Mouse (Mus musculus): Measurements from ENCODE around the gene Ncor1. TPM values are rescaled to one million over a fixed set of nuclear protein-coding genes. Genes with fewer than 3 reads are reported as not detected.

The Ncor1 gene
- 40.2 and 42.0 TPM in 2 replicates for polyA plus RNA-seq (2015; fragmentation: Nextera tagmentation; extraction: Ambion mirVana)

GRCm38 (mm10) chr11:62458276-62458724 lies at the start of gene Ncor1, which contains the start of gene Pigl:
Gene Ncor1 (minus strand): TSS chr11:62458541.
Gene Pigl (plus strand): TSS chr11:62458460.
- ATAC-seq = peak; percentile 59

GRCm38 (mm10) chr11:62507683-62508082 lies 49.3 kb upstream of the Ncor1 start:
- H3K4me2 ChIP-seq (ENCODE audit: low read depth, low read length) = no peak overlapping the region
- no peak for ATAC-seq
- WGBS = 80% methylated on average over 4 of the region's 4 CpGs

More at GRCm38 (mm10) chr11:62458276-62458724, at the start of gene Ncor1, which contains the start of gene Pigl:
- Histone ChIP-seq H3K4me1 (ENCODE audit: control insufficient read depth, insufficient read depth, low read length) (peaks cover 5% of the 10 kb centered on the region), H3K27me3 (replicated peaks; ENCODE audit: control insufficient read depth, insufficient read depth, low read length) (no peaks in the 10 kb centered on the region), H3K27ac (ENCODE audit: low read length) (peak within 1 kb of the TSS; percentile 99), H3K9me3 (ENCODE audit: control insufficient read depth, low read length) (no peaks in the 10 kb centered on the region), H3K9ac (ENCODE audit: low read depth, low read length) (peak within 1 kb of the TSS; percentile 99), H3K4me3 (ENCODE audit: low read length) (peak within 1 kb of the TSS; percentile 95), H3K36me3 (ENCODE audit: control insufficient read depth, insufficient read depth, low read length) (no peaks in the 10 kb centered on the region), H3K4me2 (ENCODE audit: low read depth, low read length) (peak within 1 kb of the TSS; percentile 81)
- under 1% methylated on average over 33 of the region's 33 CpGs for WGBS

GRCm38 (mm10) chr11:62500529-62500928 lies 42.2 kb upstream of the Ncor1 start:
- H3K27me3 ChIP-seq (replicated peaks; ENCODE audit: control insufficient read depth, insufficient read depth, low read length) = no peaks in the 10 kb centered on the region
- ATAC-seq = peak; percentile 82
- H3K4me2 ChIP-seq (ENCODE audit: low read depth, low read length) = no peak overlapping the region
- H3K9ac ChIP-seq (ENCODE audit: low read depth, low read length) = no peak overlapping the region
- no peaks in the 10 kb centered on the region for H3K36me3 ChIP-seq (ENCODE audit: control insufficient read depth, insufficient read depth, low read length)
- WGBS = 43% methylated on average over 2 of the region's 2 CpGs
- H3K4me3 ChIP-seq (ENCODE audit: low read length) = no peak overlapping the region
- no peaks in the 10 kb centered on the region for H3K9me3 ChIP-seq (ENCODE audit: control insufficient read depth, low read length)
- H3K4me1 ChIP-seq (ENCODE audit: control insufficient read depth, insufficient read depth, low read length) = peaks cover 10% of the 10 kb centered on the region
- peak overlapping the region; percentile 80 for H3K27ac ChIP-seq (ENCODE audit: low read length)

More at GRCm38 (mm10) chr11:62507683-62508082, 49.3 kb upstream of the Ncor1 start:
- Histone ChIP-seq H3K27me3 (replicated peaks; ENCODE audit: control insufficient read depth, insufficient read depth, low read length) (no peaks in the 10 kb centered on the region), H3K9me3 (ENCODE audit: control insufficient read depth, low read length) (no peaks in the 10 kb centered on the region), H3K4me1 (ENCODE audit: control insufficient read depth, insufficient read depth, low read length) (no peaks in the 10 kb centered on the region), H3K4me3 (ENCODE audit: low read length) (no peak overlapping the region), H3K36me3 (ENCODE audit: control insufficient read depth, insufficient read depth, low read length) (no peaks in the 10 kb centered on the region), H3K9ac (ENCODE audit: low read depth, low read length) (no peak overlapping the region), H3K27ac (ENCODE audit: low read length) (no peak overlapping the region)

GRCm38 (mm10) chr11:62498802-62499201 lies 40.5 kb upstream of the Ncor1 start:
- Histone ChIP-seq H3K4me3 (ENCODE audit: low read length) (no peak overlapping the region), H3K36me3 (ENCODE audit: control insufficient read depth, insufficient read depth, low read length) (no peaks in the 10 kb centered on the region), H3K27me3 (replicated peaks; ENCODE audit: control insufficient read depth, insufficient read depth, low read length) (no peaks in the 10 kb centered on the region), H3K9ac (ENCODE audit: low read depth, low read length) (no peak overlapping the region), H3K9me3 (ENCODE audit: control insufficient read depth, low read length) (no peaks in the 10 kb centered on the region), H3K4me1 (ENCODE audit: control insufficient read depth, insufficient read depth, low read length) (peaks cover 23% of the 10 kb centered on the region), H3K4me2 (ENCODE audit: low read depth, low read length) (no peak overlapping the region), H3K27ac (ENCODE audit: low read length) (no peak overlapping the region)
- WGBS = 94% methylated on average over 2 of the region's 2 CpGs
- ATAC-seq = no peak

DNA sequence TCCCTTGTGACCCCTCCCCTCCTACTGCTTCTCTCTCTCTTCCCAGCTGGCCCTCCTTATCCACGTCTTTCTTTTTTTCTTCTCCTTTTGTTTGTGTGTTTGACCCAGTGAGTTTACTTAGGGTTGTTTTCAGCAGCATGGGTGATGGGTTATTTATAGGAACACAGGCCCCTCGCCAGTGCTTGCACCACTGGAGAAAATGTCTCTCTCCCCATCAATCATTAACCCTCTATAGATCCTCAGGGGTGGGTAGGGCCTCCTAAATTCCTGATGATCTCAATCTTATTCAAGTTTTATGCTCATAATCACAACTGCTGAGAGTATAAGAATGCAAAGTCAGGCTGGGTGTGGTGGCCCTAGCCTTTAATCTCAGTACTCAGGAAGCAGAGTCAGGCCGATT lies 38.8 kb upstream of the Ncor1 start:
- Histone ChIP-seq H3K36me3 (ENCODE audit: control insufficient read depth, insufficient read depth, low read length) (no peaks in the 10 kb centered on the region), H3K4me1 (ENCODE audit: control insufficient read depth, insufficient read depth, low read length) (peaks cover 23% of the 10 kb centered on the region), H3K4me2 (ENCODE audit: low read depth, low read length) (no peak overlapping the region), H3K9ac (ENCODE audit: low read depth, low read length) (no peak overlapping the region), H3K4me3 (ENCODE audit: low read length) (no peak overlapping the region), H3K27me3 (replicated peaks; ENCODE audit: control insufficient read depth, insufficient read depth, low read length) (no peaks in the 10 kb centered on the region), H3K27ac (ENCODE audit: low read length) (0 out of 2 replicates have a peak overlapping the region, but pooled peaks have one; percentile 27), H3K9me3 (ENCODE audit: control insufficient read depth, low read length) (no peaks in the 10 kb centered on the region)
- ATAC-seq = no peak
- WGBS = 36% methylated on average over 3 of the region's 3 CpGs

GRCm38 (mm10) chr11:62496151-62496715 lies 37.9 kb upstream of the Ncor1 start:
- Histone ChIP-seq H3K27me3 (replicated peaks; ENCODE audit: control insufficient read depth, insufficient read depth, low read length) (no peaks in the 10 kb centered on the region), H3K4me2 (ENCODE audit: low read depth, low read length) (no peak overlapping the region), H3K4me1 (ENCODE audit: control insufficient read depth, insufficient read depth, low read length) (peaks cover 23% of the 10 kb centered on the region), H3K9ac (ENCODE audit: low read depth, low read length) (no peak overlapping the region), H3K36me3 (ENCODE audit: control insufficient read depth, insufficient read depth, low read length) (no peaks in the 10 kb centered on the region), H3K27ac (ENCODE audit: low read length) (peak overlapping the region; percentile 94; the same call in 1 of the 2 replicates), H3K9me3 (ENCODE audit: control insufficient read depth, low read length) (no peaks in the 10 kb centered on the region), H3K4me3 (ENCODE audit: low read length) (no peak overlapping the region)
- WGBS = 63% methylated on average over 5 of the region's 5 CpGs
- no peak for ATAC-seq

GRCm38 (mm10) chr11:62495276-62495801 lies 37.0 kb upstream of the Ncor1 start:
- H3K27me3 ChIP-seq (replicated peaks; ENCODE audit: control insufficient read depth, insufficient read depth, low read length) = no peaks in the 10 kb centered on the region
- peak overlapping the region; percentile 39 for H3K4me2 ChIP-seq (ENCODE audit: low read depth, low read length)
- H3K9ac ChIP-seq (ENCODE audit: low read depth, low read length) = peak overlapping the region; percentile 46
- no peaks in the 10 kb centered on the region for H3K36me3 ChIP-seq (ENCODE audit: control insufficient read depth, insufficient read depth, low read length)
- H3K9me3 ChIP-seq (ENCODE audit: control insufficient read depth, low read length) = no peaks in the 10 kb centered on the region
- peak overlapping the region; percentile 94 for H3K27ac ChIP-seq (ENCODE audit: low read length)
- no peak overlapping the region for H3K4me3 ChIP-seq (ENCODE audit: low read length)
- WGBS = 29% methylated on average over 8 of the region's 10 CpGs
- ATAC-seq = peak; percentile 69
- peaks cover 23% of the 10 kb centered on the region for H3K4me1 ChIP-seq (ENCODE audit: control insufficient read depth, insufficient read depth, low read length)

GRCm38 (mm10) chr11:62494754-62495275 lies 36.5 kb upstream of the Ncor1 start:
- 3% methylated on average over 6 of the region's 6 CpGs for whole genome bisulfite sequencing
- H3K36me3 ChIP-seq (ENCODE audit: control insufficient read depth, insufficient read depth, low read length) = no peaks in the 10 kb centered on the region
- peak overlapping the region; percentile 39 for H3K4me2 ChIP-seq (ENCODE audit: low read depth, low read length)

DNA sequence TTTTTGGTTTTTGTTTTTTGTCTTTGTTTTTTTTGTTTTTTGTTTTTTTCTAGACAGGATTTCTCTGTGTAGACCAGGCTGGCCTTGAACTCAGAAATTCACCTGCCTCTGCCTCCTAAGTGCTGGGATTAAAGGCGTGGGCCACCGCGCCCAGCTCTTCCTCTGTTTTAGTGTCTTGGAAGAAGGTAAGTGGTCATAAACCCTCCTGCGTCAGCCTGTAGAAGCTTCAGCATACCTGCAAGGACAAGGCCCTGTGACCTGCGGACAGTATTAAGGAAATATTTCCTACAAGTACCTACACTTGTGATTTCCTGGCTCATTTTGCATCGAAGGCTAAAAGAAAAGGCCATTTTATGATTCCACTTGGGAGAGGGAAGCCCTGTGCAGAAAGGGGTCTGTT lies 35.4 kb upstream of the Ncor1 start:
- no peak overlapping the region for H3K9ac ChIP-seq (ENCODE audit: low read depth, low read length)
- no peaks in the 10 kb centered on the region for H3K27me3 ChIP-seq (replicated peaks; ENCODE audit: control insufficient read depth, insufficient read depth, low read length)
- H3K9me3 ChIP-seq (ENCODE audit: control insufficient read depth, low read length) = no peaks in the 10 kb centered on the region
- no peak overlapping the region for H3K4me3 ChIP-seq (ENCODE audit: low read length)
- peaks cover 22% of the 10 kb centered on the region for H3K4me1 ChIP-seq (ENCODE audit: control insufficient read depth, insufficient read depth, low read length)
- H3K36me3 ChIP-seq (ENCODE audit: control insufficient read depth, insufficient read depth, low read length) = no peaks in the 10 kb centered on the region
- ATAC-seq = no peak
- H3K27ac ChIP-seq (ENCODE audit: low read length) = no peak overlapping the region
- 93% methylated on average over 6 of the region's 6 CpGs for WGBS
- no peak overlapping the region for H3K4me2 ChIP-seq (ENCODE audit: low read depth, low read length)

More at GRCm38 (mm10) chr11:62494754-62495275, 36.5 kb upstream of the Ncor1 start:
- H3K4me1 ChIP-seq (ENCODE audit: control insufficient read depth, insufficient read depth, low read length) = peaks cover 19% of the 10 kb centered on the region
- H3K27me3 ChIP-seq (replicated peaks; ENCODE audit: control insufficient read depth, insufficient read depth, low read length) = no peaks in the 10 kb centered on the region
- no peak overlapping the region for H3K4me3 ChIP-seq (ENCODE audit: low read length)
- peak overlapping the region; percentile 94 for H3K27ac ChIP-seq (ENCODE audit: low read length)
- H3K9me3 ChIP-seq (ENCODE audit: control insufficient read depth, low read length) = no peaks in the 10 kb centered on the region
- peak; percentile 94 for ATAC-seq
- H3K9ac ChIP-seq (ENCODE audit: low read depth, low read length) = peak overlapping the region; percentile 49
